Mouse (Mus musculus) common myeloid progenitor, adult 5-6 weeks (primary cell): Measurements from ENCODE around the gene Mefv. TPM values are rescaled to one million over a fixed set of nuclear protein-coding genes. Genes with fewer than 3 reads are reported as not detected.
A peak's percentile ranks its signal among the peaks of the same experiment; 100 is the strongest.
"Not testable (repeated sequence)": the region's sequence is repeated elsewhere in the genome, so short reads cannot be mapped to it uniquely, and the experiment has no call there.

Source experiments
- ATAC-seq: replicated peaks from 2 replicates; pipeline ENCODE4 v1.8.0; 2016; ENCODE audit warnings: low read depth, mild to moderate bottlenecking, moderate TSS enrichment, inconsistent platforms; ENCODE audit not compliant: poor library complexity, severe bottlenecking
- total RNA-seq: library from RNA; stranded (forward); fragments of 200-1000, 187-1606 nt; gene quantifications from 2 replicates; pipeline ENCODE4 v1.2.3, GENCODE M21; 2017

Mefv gene
- 3.9 and 7.0 TPM in 2 replicates for total RNA-seq

- ATAC-seq, result peak; percentile 37
These were observed at the start of gene Mefv for GRCm38 (mm10) chr16:3717980-3718379. Gene Mefv (minus strand): TSS chr16:3718097.

- ATAC-seq, result no peak
These were observed 31.1 kb upstream of the Mefv start for GRCm38 (mm10) chr16:3748976-3749375.

DNA sequence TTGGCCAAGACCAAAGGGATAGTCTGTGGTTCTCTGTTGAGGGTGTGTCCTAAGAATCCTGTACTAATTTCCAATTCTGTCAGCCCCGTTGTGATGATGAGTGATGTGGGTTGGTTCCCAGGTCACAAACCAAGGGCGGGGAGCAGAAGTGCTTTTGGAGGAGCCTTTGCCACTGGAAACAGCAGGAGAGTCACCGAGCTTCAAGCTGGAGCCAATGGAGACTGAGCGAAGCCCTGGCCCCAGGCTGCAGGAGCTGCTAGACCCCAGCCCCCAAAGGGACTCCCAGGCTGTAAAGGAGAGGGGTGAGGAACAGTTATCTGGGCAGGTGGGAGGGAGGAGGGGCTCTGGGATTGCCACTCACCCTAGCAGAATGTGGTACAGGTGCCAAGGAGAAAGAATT is 27.8 kb upstream of the Mefv start:
- ATAC-seq, result no peak

DNA sequence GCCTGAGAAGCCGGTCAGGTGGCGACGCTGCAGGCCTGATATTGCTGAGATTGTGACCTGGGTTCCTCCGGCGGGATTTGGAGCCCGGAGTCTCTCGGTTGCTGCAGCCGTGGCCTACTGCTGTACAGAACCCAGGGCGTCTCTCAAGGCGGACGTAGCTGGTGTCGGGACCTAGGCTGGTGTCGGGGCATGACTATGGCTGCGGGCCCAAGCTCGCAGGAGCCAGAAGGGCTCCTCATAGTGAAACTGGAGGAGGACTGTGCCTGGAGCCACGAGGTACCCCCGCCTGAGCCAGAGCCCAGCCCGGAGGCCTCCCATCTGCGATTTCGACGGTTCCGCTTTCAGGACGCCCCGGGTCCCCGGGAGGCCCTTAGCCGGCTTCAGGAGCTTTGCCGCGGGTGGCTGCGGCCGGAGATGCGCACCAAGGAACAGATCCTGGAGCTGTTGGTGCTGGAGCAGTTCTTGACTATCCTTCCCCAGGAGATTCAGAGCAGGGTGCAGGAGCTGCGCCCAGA is 26.3 kb upstream of the Mefv start:
- peak; percentile 39 for ATAC-seq

GRCm38 (mm10) chr16:3743503-3744185 is 25.7 kb upstream of the Mefv start, which contains the start of gene Zfp263:
Gene Zfp263 (plus strand): TSS chr16:3744093.
- ATAC-seq, result peak; percentile 87

DNA sequence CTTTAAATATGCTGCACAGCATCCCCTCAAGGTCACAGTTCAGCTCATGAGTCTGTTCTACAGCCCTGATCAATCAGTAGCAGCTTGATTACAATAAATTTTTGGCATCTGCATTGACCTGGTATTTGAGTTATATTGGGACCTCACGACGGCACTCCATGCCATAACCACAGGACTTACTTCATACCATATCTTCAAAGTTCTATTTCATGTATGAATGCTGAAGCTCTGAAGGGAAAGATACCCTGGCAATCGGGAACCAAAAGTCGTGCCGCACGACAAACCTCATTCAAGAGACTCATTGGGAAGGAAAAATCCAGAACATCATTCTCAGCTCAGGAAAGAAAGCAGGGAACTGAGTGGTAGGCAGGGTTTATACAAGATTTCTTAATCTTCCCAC is 24.6 kb upstream of the Mefv start:
- no peak for ATAC-seq

DNA sequence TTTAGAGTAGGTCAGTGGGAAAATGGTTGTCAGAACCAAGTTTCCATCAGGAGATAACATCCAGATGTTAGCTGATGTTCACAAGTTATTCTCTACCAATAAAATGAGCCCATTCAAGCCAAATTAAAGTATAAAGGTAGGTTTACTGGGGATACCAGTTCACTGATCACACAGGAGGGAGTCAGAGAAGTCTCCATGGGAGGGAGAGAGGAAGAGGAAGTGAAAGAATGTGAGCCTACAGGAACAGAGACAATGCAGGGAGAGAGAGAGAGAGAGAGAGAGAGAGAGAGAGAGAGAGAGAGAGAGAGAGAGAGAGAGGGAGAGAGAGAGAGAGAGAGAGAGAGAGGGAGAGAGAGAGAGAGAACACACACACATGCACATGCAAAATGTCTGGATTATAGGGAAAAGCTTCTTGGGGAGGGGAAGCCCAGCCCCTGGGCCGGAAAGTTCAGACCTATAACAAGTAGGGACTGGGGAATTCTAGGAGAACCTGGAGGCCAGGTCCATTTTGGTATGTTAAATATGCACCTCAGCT is 15.4 kb upstream of the Mefv start:
- peak; percentile 57 for ATAC-seq

- peak; percentile 98 for ATAC-seq
These were observed 14.7 kb upstream of the Mefv start for GRCm38 (mm10) chr16:3732612-3733011.

- no peak for ATAC-seq
These were observed 10.3 kb upstream of the Mefv start for GRCm38 (mm10) chr16:3727980-3728720.

- ATAC-seq, result peak; percentile 94
These were observed 5.3 kb upstream of the Mefv start for GRCm38 (mm10) chr16:3723231-3723630.

GRCm38 (mm10) chr16:3714731-3715130 is 3.2 kb downstream of the Mefv start:
- ATAC-seq, result peak; percentile 90

DNA sequence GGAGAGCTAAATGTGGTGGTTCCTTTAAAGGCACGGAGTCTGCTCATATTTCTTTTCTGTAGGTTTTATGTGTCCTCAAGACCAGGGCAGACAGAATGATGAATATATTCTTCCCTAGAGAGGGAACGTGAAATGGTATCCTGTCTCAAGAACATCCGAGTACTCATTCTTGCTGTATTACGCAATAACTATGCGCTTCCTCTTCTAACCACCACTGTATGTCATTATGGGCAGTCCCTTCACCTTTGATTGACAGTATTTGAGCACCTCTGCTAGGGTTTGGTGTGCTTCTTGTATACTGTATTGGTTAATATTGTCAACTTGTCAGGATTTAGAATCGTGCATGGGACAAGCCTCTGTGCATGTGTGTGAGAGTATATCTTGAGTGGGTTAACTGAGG is 11.2 kb downstream of the Mefv start:
- peak; percentile 94 for ATAC-seq

- peak; percentile 64 for ATAC-seq
These were observed 17.0 kb downstream of the Mefv start for GRCm38 (mm10) chr16:3700893-3701292.

DNA sequence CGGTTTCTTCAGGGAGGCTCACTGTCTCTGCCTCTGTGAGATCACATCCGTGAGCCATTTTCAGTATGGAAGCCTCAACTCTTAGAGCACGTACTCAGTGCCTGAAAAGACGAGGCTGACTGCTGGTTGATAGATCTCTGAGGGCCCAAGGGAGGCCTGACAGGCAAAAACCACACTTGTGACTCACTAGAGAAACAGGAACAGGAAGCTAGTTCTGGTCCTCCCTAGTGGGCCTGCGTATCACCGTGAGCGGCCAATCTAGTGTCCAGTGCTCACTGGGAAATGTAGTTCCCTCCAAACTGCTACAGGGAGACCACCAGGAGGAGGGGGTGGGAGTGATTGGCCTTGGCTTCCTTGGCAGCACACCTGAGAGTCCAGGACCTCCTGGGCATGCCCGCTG is 18.6 kb downstream of the Mefv start:
- peak; percentile 94 for ATAC-seq

- not testable (repeated sequence) for ATAC-seq
These were observed 28.3 kb downstream of the Mefv start for GRCm38 (mm10) chr16:3689608-3690007.

Other genes starting within 250 kb of the Mefv start
- gene Olfr161, start 127.1 kb downstream of the Mefv start, total RNA-seq, result not detected in 2 replicates
- gene Zfp263, start 26.0 kb upstream of the Mefv start, total RNA-seq, result 45.4 and 46.5 TPM in 2 replicates
- gene Olfr15, start 112.8 kb upstream of the Mefv start, total RNA-seq, result not detected in 2 replicates
- gene Zfp174, start 129.2 kb upstream of the Mefv start, total RNA-seq, result 0.73 and 0.87 TPM in 2 replicates
- gene Naa60, start 154.3 kb upstream of the Mefv start, total RNA-seq, result 30.0 and 39.6 TPM in 2 replicates
- gene Zfp597, start 166.5 kb upstream of the Mefv start, total RNA-seq, result 9.1 and 10.3 TPM in 2 replicates
- 0.41 TPM in 1 of 2 replicates, not detected in the other for gene Gm20695, start 166.6 kb upstream of the Mefv start, total RNA-seq
- gene 1700037C18Rik, start 190.6 kb upstream of the Mefv start, total RNA-seq, result 2.3 TPM in 1 of 2 replicates, not detected in the other
- 51.3 and 55.6 TPM in 2 replicates for gene Cluap1, start 190.7 kb upstream of the Mefv start, total RNA-seq